Mouse (Mus musculus) kidney, postnatal 4 days (tissue): Measurements from ENCODE around the gene Cacng4.

Source experiments
- DNase-seq, 2 experiments: peaks; one replicate each; pipeline ENCODE4 v3.0.0; 2021; ENCODE audit warnings: mixed read lengths in 2 of 2

The Cacng4 gene

GRCm38 (mm10) chr11:107794547-107795269, at the start of gene Cacng4:
TSS of gene Cacng4 (minus strand) at chr11:107794557.
- peak; percentile 59 to 64 for DNase-seq

GRCm38 (mm10) chr11:107833351-107834040, 39.1 kb upstream of the Cacng4 start:
- DNase-seq = no peak

- peak; percentile 76 to 79 for DNase-seq
Observed at GRCm38 (mm10) chr11:107817196-107817595, 22.8 kb upstream of the Cacng4 start.

DNA sequence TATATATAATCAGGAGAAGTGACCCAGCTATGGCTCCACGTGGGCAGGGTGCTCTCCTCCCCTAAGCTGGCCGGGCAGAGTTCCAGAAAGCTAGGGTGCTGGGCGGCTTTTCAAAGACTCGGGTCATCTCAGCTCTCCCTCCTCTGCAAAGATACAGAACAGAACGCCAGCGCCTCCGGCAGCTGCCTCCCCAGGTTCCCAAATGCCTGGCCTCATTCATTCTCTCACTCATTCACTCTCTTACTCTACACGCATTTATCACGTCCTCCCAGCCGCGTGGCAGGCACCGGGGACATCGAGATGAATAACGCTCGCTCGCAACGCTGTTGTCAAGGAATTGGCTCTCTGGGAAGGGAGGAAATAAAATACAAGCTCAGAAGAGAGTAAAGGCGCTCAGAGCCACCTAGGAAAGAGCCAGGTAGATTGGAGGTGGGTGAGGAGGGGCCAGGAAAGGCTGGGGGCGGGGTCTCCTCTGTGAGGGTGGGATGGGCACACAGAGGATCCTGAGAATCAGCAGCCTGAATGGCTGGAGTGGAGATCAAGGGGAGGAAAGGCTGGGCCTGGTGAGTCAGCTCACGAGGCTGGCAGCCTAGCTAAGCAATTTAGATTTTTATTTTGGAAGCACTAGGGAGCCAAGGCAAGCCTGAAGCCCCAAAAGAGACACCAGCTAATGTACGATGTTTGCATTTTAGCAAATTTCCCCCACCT, 18.7 kb upstream of the Cacng4 start:
- peak; percentile 19 to 23 for DNase-seq

GRCm38 (mm10) chr11:107812429-107812828, 18.1 kb upstream of the Cacng4 start:
- DNase-seq = no peak

- DNase-seq = peak; percentile 41 to 42
Observed at GRCm38 (mm10) chr11:107808508-107808907, 14.2 kb upstream of the Cacng4 start.

GRCm38 (mm10) chr11:107806058-107806457, 11.7 kb upstream of the Cacng4 start:
- DNase-seq = no peak

DNA sequence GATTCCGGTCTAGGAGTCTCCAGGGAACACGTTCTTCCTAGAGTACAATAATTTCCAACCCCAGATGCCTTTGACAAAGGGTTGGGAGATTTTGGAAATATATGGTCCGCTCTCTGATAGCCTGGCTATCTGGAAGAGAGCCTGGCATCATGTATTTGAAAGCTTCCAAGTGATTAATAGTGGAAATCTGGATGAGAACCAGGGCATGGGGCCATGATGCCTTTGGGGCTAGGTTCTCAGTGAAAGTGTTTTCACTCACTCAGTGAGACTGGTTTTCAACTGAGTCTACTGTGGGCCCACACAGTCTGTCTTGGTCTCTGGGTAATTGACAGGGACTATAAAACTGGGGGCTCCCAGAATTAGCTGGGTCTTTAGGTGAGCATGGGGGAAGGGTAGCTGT, 7.6 kb upstream of the Cacng4 start:
- DNase-seq = no peak

DNA sequence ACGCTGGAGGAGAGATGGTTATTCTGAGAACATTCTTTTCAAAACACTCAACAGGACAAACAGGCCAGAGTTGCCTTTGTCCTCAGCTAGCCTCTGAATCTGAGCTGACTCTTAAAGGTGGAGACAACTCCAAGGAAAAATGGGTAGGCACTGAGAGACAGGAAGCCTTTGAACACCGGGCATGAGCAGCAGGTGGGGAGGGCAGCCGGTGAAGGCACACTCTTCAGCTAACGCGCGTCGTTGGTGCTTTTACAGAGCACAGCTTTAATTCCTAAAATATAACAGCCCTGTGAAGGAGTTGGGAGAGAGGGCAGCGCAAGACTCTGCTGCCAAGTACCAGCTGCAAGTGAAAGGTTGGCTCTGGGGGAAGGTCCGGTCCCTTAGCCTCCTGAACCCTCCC, 5.0 kb upstream of the Cacng4 start:
- DNase-seq = no peak

DNA sequence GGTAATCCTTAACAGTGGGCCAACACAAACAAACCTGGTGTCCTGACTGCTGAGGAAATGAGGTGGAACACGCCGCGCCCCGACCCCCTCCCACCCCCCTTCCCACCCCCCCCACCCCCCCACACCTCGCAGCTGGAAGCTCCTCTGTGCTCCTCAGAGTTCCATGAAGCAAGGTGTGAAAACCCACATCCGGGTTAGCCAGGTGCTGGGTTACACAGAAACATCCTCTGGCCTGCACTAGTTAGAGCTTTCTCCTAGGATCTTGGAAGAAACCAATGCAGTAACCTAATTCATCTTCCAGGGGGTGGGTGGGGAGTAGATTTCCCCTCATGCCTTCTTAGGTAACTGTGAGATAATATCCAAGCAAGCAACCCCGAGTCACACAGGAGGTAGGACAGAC, 2.0 kb upstream of the Cacng4 start:
- DNase-seq = no peak

GRCm38 (mm10) chr11:107795384-107796035, 1.2 kb upstream of the Cacng4 start:
- DNase-seq = peak; percentile 35 to 44

DNA sequence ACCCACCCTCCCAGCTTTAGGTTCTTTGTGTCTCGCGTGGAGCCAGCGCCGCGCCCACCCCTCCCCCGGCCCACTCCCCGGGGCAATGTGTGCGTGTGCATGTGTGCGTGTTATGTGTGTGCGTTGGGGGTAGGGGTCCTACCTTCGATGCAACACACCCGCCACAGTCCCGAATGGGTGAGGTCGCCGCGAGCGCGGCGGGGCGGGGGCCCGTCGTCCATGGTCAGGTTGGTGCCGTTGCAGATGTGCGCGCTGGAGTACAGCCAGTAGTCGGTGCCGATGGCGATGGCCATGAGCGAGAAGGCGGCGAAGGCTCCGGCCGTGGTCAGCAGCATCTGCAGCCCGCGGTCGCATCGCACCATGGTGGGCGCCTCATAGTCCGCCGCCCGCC, 259 bp downstream of the Cacng4 start:
- DNase-seq = peak; percentile 57 to 67

DNA sequence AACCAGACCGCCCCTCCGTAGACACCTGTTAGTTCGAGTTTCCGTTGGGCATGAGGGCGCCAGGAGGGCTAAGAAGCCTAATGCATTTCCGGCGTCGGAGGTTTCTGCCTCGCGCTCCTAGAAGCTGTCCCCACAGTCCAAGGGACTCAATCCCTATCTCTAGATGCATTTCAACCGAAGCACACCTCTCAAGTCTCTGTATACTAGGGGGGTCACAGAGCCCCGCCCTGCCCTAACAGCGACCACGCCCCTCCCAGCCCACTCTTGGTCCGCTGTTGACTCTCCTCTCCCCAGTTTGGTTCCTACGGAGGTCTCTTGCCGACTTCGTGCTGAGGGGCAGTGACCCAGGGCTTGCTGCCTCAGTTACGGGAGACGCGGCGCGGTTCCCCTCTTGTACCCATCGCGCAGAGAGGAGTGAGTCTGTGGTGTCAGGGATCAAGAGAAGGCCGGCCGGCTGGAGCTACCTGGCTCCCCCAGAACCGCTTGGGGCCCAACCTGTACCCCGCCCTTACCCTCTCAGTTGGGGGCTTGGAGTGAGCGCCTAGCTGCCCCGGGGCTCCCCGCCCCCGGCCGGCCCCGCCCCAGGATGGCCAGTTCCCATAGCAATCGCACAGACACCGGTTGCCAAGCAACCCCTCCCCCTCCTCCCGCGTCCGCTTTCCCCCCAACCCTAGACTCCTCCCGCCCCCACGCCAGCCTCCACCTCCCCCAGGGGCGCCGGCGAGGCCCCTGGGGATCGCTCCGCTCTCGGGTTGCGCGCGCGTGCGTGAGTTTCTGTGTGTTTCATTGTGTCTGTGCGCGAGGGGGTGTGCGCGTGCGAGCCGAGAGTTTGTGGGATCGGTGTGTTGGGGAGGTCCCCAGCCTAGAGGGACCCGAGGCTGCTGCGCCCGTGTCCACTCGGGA, 906 bp downstream of the Cacng4 start:
- peak; percentile 36 to 45 for DNase-seq

- DNase-seq = no peak
Observed at GRCm38 (mm10) chr11:107792136-107792535, 2.2 kb downstream of the Cacng4 start.

- DNase-seq = no peak
Observed at GRCm38 (mm10) chr11:107785761-107786160, 8.6 kb downstream of the Cacng4 start.

- no peak for DNase-seq
Observed at GRCm38 (mm10) chr11:107785288-107785687, 9.1 kb downstream of the Cacng4 start.

DNA sequence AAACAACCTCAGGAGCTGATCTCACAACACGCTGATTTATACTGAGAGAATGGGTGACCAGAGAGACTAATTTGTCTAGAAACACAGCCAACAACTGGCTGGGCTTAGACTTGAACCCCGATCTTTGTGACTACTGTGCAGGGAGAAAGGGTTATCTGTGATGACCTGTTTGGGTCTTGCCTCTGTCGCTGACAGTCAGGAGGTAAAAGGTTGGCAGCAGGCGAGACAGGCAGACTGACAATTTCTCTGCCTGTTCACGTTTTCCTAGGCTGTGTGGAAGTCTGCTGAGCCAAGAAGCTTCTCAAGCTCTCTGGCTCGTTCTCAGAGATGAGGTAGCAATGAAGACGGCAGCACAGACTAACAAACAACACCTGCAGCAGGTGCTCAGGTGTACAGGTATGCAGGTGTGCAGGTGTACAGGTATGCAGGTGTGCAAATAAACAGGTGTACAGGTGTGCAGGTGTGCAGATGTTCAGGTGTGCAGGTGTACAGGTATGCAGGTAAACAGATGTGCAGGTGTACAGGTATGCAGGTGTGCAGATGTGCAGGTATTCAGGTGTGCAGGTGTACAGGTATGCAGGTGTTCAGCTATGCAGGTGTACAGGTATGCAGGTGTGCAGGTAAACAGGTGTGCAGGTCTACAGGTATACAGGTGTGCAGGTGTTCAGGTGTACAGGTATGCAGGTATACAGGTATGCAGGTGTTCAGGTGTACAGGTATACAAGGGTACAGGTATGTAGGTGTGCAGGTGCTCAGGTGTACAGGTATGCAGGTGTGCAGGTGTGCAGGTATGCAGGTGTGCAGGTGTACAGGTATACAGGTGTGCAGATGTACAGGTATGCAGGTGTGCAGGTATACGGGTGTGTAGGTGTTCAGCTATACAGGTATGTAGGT, 10.2 kb downstream of the Cacng4 start:
- DNase-seq = no peak

DNA sequence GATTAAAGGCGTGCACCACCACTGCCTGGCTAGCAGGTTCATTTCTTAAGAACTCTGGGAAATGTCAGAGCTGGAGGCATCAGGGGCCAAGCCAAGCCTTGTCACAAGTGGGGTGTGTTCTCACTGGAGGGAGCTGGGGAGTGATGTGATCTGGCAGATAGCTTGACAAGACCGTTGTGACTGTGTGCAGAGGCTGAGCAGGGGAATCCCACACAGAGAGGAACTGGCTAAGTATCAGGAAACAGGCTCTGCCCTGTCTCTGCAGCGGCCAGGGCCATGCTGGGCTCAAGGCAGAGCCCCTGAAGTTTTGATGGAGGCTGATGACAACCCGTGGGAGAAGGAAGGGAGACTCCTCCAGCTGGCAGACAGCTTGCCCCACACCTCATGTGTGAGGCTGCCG, 11.8 kb downstream of the Cacng4 start:
- DNase-seq = no peak

GRCm38 (mm10) chr11:107778859-107779258, 15.5 kb downstream of the Cacng4 start:
- DNase-seq = no peak

GRCm38 (mm10) chr11:107777487-107777886, 16.9 kb downstream of the Cacng4 start:
- DNase-seq = peak; percentile 60

DNA sequence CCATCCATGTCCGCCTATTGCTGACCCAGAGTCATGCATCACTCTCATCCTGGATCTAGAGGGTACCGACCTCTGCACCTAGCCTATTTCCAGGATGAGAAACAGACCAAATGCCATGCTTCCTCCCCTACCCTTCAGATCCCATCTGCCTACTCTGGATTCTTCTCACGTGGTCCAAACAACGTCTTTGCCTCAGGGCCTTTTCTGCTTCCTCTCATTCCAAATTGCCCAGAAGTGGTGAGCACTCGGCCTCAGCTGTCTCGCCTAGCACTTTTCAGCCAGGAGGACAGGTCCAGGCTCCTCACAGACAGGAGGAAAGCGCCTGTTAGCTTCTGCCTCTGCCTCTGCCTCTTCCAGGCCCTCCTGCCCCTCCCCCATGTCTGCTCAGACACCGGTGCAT, 21.0 kb downstream of the Cacng4 start:
- DNase-seq = no peak
